Comparison of ENCODE assay signal across 11 mouse cellular contexts in genomic region chr6:39314461-39314860, GRCm38 (mm10).
"Had no signal": no experiment of that assay in that cellular context is flagged by ENCODE, and none has a peak within 500 bp of the region (broad histone marks: within the 10 kb centered on the region; RNA-seq: fewer than 3 reads in every experiment).

No protein-coding gene starts in this region.

- ATAC-seq: lung, postnatal 0 days had no signal

- DNase-seq: kidney, postnatal 25 days; layer of hippocampus, adult 9-11 months; liver, embryonic 13.5 days; lung, embryonic 14.5 days; lung, postnatal 4 days; midbrain, embryonic 14.5 days; right cerebral cortex, adult 18-20 months; right cerebral cortex, postnatal 14 days; right cerebral cortex, postnatal 4 days; thymus, postnatal 25 days had no signal
